Mouse (Mus musculus): Measurements from ENCODE around the gene Mki67. TPM values are rescaled to one million over a fixed set of nuclear protein-coding genes. Genes with fewer than 3 reads are reported as not detected.

Mki67 gene
- 0.19 and 0.52 TPM in 2 replicates for polyA plus RNA-seq (2012; rRNA removed)

GRCm38 (mm10) chr7:135715642-135716444 lies at the start of gene Mki67:
Gene Mki67, minus strand, starts transcription at chr7:135716361.

Other genes with a start within 250 kb of the Mki67 start
- gene Clrn3, start 187.7 kb downstream of the Mki67 start, polyA plus RNA-seq (2012; rRNA removed): 0.04 and 0.09 TPM in 2 replicates
- gene Ptpre, start 178.9 kb downstream of the Mki67 start, polyA plus RNA-seq (2012; rRNA removed): 1.8 and 2.2 TPM in 2 replicates